Mouse (Mus musculus): ENCODE results near the gene Cdc7.
A peak's percentile ranks its signal among the peaks of the same experiment; 100 is the strongest.

The Cdc7 gene

DNA sequence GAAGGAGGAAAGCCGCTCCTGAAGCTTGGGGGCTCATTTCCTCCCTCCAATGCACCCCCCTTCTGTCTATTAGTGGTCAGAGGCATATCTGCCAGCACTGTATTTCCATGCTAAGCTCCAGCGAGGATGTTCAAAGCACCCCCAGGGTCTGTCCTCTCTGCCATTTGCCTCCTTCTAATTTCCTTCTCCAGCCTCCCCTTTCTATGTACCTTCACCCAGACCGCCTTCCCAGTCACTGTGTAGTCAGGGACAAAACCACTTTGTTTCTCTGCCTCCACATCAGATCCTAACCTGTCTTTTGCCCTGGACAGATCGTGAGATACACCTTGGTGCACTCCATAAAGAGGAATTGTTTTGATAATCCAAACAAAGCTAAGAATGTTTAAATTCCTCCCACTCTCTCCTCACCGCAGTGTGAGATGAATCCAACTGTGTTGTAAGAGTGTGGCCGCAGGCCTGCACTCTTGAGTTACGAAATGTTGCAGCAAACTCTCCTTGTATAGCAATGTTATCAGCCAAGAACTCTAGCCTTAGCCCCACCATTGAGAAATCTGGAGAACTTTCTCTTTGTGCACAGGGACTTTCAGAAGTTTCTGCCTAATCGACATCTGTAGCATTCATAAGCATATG lies 27.3 kb downstream of the Cdc7 start:
- DNase-seq (ENCODE audit: low read depth, low spot score) = peak; percentile 67

- no peak for DNase-seq (ENCODE audit: low read depth, low spot score)
Observed at GRCm38 (mm10) chr5:106994716-106995115, 30.6 kb downstream of the Cdc7 start.

GRCm38 (mm10) chr5:106995886-106996538 lies 31.9 kb downstream of the Cdc7 start:
- DNase-seq (ENCODE audit: low read depth, low spot score) = peak; percentile 81

DNA sequence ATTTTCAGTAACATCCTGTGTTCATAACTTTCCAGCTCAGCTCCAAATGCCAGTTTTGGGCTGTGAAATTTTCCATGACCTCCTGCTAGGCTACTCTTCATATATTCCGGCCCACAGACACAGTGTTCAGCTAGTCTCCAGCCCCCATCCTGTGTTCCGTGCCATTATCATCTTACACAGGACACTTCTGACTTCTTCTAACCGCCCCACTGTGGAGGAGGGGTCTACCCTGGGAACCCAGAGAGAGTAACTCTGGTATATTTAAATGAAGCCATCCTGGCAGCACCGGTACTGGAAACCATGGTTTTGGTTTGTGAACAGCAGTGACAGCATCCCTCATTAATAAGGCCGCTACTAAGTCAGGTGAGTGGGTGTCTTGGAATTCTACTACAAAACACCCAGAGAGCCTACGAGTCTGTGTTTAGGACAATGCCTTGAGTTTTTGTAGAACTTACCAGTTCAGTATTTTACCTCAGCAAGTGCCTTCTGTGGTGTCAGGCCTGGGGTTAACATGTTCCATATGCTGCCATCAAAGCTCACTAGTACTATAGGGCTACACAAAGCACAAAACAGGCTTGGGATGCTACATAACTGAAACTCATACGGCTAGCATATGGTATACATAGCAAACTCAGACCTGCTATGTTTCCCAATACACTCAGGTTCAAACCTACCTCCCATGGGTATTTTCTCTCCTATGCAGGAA lies 32.6 kb downstream of the Cdc7 start:
- DNase-seq (ENCODE audit: low read depth, low spot score) = no peak

DNA sequence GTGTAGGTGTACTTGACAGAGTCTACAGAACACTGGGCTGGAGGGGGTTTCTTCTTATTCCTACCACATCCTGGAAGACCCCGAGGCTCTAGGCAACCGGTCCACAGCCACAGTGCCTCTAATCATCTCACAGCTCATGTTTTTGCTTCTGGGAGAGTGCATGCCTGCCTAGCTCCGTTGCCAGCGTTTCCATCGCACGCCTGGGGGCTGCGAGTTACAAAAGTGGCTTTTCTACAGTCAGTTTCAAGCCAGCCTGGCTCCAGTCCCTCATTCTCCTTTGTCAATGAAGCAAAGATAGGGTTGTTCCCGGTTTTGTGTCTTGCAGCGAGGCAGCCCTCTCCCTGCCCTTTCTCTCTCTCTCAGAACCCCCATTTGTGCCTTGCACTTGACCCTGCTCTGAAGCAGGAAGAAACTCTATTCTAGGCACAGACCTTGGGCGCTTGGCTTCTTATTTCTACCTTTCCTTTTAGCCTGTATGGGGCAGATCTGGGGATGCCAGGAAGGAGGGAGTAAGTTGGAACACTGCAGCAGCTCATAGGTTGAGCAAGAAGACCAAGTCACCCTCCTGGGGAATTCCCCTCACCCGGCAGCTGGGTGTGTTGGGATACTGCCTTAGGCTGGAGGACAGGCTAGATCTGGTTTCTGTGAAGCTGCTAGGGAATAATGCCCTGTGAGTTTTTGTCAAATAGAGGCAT lies 37.4 kb downstream of the Cdc7 start:
- no peak for DNase-seq (ENCODE audit: low read depth, low spot score)

GRCm38 (mm10) chr5:107002091-107002416 lies 37.9 kb downstream of the Cdc7 start:
- no peak for DNase-seq (ENCODE audit: low read depth, low spot score)

DNA sequence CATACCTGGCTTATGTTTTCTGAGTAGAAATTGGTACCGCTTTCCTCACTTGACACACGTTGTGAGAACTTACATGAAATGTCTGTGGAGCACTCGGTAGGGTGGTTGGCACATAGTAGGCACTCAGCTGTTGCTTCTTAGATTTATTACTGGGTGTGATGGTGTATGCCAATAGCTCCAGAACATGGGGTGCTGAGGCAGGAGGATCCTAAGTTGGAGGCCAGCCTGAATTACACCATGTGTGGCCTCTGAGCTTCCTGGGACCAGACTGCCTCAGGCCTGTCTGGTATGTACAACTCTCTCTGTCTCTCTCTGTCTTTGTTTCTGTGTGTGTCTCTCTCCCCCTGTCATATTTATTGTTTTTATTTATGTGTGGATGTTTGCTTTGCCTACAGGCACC lies 45.6 kb downstream of the Cdc7 start:
- DNase-seq (ENCODE audit: low read depth, low spot score) = no peak

DNA sequence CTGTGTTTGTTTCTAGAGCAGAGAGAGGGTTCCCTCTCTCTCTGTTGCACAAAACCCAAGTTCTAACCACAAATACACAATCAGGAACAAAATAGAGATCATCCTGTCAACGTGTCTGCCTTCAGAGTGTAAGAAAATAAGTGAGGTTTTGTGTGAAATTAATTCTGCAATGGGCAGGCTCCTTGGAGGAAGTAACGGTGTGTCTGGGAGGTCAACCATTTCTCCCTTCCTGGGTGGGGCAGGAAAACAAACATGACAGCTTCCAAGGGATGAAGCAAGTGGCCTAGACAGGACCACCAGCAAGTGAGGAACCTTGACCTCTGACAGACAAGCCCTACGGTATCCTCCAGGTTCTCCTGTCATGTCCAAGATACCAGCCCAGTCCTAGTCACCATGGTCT lies 46.2 kb downstream of the Cdc7 start:
- DNase-seq (ENCODE audit: low read depth, low spot score) = no peak

GRCm38 (mm10) chr5:107011316-107012029 lies 47.4 kb downstream of the Cdc7 start:
- DNase-seq (ENCODE audit: low read depth, low spot score) = no peak

DNA sequence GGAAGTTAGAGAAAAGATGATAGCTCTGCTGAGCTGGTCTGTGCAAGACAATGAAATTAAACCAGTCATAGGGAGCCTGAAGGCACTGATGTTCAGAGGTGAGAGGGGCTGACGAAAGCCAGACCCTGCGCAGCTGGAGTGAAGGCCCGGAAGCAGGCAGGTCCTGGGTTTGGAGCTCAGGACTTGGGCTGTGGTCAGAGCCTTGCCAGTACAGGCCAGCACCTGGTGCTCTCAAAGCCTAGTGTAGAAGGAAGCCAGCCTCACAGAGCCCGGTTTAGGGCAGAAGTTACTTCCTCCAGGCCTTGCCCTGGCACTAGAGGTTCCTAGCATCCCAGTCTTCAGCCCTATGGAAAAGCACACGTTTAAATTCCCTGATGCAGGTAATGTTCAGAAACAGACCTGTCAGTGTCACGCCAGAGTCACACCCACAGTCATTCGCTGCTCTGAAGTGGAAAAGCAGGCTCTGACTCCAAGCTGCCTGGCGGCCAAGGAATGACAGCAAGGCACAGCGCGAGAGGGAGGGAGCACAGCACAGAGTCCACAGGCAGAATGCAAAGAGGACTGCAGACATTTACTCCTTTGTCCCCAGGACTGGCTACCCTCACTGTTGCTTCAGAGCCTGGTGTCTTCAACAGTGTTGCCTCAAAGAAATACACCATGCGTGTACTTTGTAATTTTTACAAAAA lies 48.1 kb downstream of the Cdc7 start:
- no peak for DNase-seq (ENCODE audit: low read depth, low spot score)

DNA sequence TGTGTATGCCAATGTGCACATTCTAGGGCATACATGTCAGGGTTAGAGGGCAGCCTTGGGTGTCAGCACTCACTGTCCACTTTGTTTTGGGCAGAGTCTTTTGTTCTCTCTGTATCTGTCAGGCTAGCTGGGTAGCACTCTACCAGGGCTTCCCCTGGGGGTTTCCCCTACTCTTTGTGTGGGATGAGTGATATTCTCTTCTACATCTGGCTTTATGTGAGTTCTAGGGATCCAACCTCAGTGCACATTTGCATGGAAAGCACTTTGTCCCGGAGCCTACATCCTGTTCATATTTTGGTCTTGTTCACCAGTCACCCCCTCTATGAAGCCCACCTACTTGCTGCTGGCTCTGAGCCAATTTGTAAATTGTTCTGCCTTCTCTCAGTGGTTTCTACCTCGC lies 49.3 kb downstream of the Cdc7 start:
- no peak for DNase-seq (ENCODE audit: low read depth, low spot score)

- no peak for DNase-seq (ENCODE audit: low read depth, low spot score)
Observed at GRCm38 (mm10) chr5:107014146-107014545, 50.0 kb downstream of the Cdc7 start.

- DNase-seq (ENCODE audit: low read depth, low spot score) = no peak
Observed at GRCm38 (mm10) chr5:107015046-107015421, 50.9 kb downstream of the Cdc7 start.

GRCm38 (mm10) chr5:107015422-107016081 lies 51.4 kb downstream of the Cdc7 start:
- no peak for DNase-seq (ENCODE audit: low read depth, low spot score)

GRCm38 (mm10) chr5:107016538-107016937 lies 52.4 kb downstream of the Cdc7 start:
- DNase-seq (ENCODE audit: low read depth, low spot score) = no peak

DNA sequence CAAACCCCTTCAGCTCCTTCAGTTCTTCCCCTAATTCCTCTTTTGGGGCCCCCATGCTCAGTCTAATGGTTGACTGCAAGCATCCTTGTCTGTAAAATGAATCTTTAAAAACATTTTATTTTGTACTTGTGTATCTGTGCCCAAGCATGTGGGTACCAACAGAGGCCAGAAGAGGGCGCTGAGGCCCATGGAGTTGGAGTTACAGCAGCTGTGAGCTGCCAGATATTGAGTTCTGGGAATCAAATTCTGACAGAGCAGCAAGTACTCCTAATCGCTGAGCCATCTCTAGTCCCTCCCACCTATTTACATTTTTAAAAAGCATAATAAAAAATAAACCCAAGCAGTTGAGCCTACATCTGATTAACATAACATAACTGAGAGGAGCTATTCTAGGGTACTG lies 53.4 kb downstream of the Cdc7 start:
- no peak for DNase-seq (ENCODE audit: low read depth, low spot score)

GRCm38 (mm10) chr5:107019057-107019456 lies 54.9 kb downstream of the Cdc7 start:
- no peak for DNase-seq (ENCODE audit: low read depth, low spot score)

GRCm38 (mm10) chr5:107019904-107020303 lies 55.8 kb downstream of the Cdc7 start:
- DNase-seq (ENCODE audit: low read depth, low spot score) = peak; percentile 45

GRCm38 (mm10) chr5:107020366-107020765 lies 56.2 kb downstream of the Cdc7 start:
- no peak for DNase-seq (ENCODE audit: low read depth, low spot score)

DNA sequence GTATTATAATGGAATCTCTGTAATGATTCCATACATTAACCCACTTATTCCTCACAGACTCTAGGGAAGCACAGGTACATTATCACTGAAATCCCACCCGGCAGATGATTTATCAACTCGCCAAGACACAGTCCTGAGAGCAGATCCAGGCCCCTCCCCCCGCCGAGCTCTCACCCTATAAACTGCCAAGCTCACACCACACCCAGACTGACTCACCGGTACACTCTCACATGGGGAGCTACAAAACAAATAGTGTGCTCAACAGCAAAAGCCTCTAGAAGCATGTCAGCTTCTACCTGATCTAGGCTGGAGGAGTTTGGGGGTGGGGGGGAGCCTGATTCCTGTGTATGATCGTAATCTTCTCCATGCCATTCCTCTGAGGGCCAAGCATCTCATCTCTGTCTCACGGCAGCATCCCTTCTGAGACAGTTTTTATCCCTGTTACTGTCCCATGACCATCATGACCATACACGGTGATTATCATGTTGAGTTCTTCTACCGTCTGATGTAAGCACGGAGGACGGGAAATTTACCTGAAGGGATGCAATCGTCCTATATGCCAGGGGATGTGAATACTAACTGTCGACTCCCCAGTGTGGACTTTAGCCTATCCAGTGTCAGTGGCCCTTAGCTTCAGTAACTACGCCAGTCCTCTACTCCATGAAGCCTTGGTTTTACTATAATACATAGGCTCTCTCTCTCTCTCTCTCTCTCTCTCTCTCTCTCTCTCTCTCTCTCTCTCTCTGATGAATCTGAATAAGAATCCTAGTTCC lies 57.4 kb downstream of the Cdc7 start:
- no peak for DNase-seq (ENCODE audit: low read depth, low spot score)
